Mouse (Mus musculus) C2C12 (cell line): ENCODE measurements around the gene Ece1.

Experiments
- CTCF ChIP-seq: IDR thresholded peaks from one replicate; pipeline ENCODE4 v1.5.1; 2011; ENCODE audit not compliant: control insufficient read depth, insufficient read depth, insufficient read length
- MAX ChIP-seq: IDR thresholded peaks from one replicate; pipeline ENCODE4 v1.6.1; 2011; ENCODE audit warnings: mild to moderate bottlenecking, control low read depth
- USF1 ChIP-seq: IDR thresholded peaks from one replicate; pipeline ENCODE4 v1.6.1; 2011; ENCODE audit warnings: low read depth, mild to moderate bottlenecking, control low read depth, moderate library complexity

GRCm38 (mm10) chr4:137824881-137825280 lies 37.2 kb upstream of the Ece1 start:
- TF ChIP-seq CTCF, result no peak
- TF ChIP-seq MAX, result no peak
- no peak for TF ChIP-seq USF1
